ENCODE assay signal across 9 mouse cellular contexts in the genomic region with DNA sequence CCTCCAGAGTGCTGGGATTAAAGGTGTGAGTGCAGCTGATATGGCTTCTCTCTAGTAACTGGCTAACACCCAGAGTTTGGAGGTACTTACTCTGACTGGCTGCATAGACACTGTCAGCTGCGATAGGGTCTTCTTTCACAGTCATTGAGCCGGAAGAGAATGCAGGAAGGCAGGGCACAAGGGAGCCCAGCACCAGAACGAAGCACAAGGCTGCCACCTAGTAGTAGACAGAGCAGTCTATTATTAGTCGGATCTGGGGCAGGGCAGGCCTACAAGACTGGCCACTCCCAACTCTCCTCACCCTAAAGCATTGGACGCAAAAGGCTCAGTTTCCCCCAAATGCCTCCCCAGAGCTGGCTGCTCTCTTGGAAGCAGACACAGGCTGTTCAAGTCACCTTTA. TPM values are rescaled to one million over a fixed set of nuclear protein-coding genes. Genes with fewer than 3 reads are reported as not detected.
A peak's percentile ranks its signal among the peaks of the same experiment; 100 is the strongest.
DNase-seq lines count a peak whose midpoint lies in the region; ATAC-seq lines count a peak whose summit lies in the region.
"Had no signal": no experiment of that assay in that cellular context is flagged by ENCODE, and none has a peak within 500 bp of the region (broad histone marks: within the 10 kb centered on the region; RNA-seq: fewer than 3 reads in every experiment).

No protein-coding gene starts in this region.

- H3K4me1 ChIP-seq in hindbrain, embryonic 16.5 days (ENCODE audit: control insufficient read depth, insufficient read depth, low read depth, low read length): peaks cover 6% of the 10 kb centered on the region

- peak; percentile 53 for ATAC-seq in hindbrain, embryonic 16.5 days

- no peak overlapping the region for H3K4me2 ChIP-seq in hindbrain, embryonic 16.5 days (ENCODE audit: low read length)

- peaks cover 2% of the 10 kb centered on the region; the same call in 1 of the 2 replicates for H3K27me3 ChIP-seq in hindbrain, embryonic 16.5 days (replicated peaks; ENCODE audit: control insufficient read depth, insufficient read depth, low read length)

- WGBS in hindbrain, embryonic 16.5 days: 6% methylated on average over 5 of the region's 5 CpGs

- no peaks in the 10 kb centered on the region for H3K36me3 ChIP-seq in hindbrain, embryonic 16.5 days (ENCODE audit: control insufficient read depth, insufficient read depth, low read length)

- H3K4me3 ChIP-seq in hindbrain, embryonic 16.5 days (ENCODE audit: low read length): no peak overlapping the region

- H3K9ac ChIP-seq in hindbrain, embryonic 16.5 days (ENCODE audit: low read depth, low read length): no peak overlapping the region

- no peak overlapping the region for H3K27ac ChIP-seq in hindbrain, embryonic 16.5 days (ENCODE audit: low read depth, low read length)

- intact Hi-C loops in left cerebral cortex, postnatal 4 days (cut with DNase I): loop anchor here (5.0 kb wide), 1 partner anchor 71 kb away; no protein-coding TSS in a partner anchor
- intact Hi-C loops in left cerebral cortex, postnatal 10 days (cut with DNase I): loop anchor here (5.0 to 10.0 kb wide), 3 partner anchors 196 to 449 kb away; a partner anchor contains a TSS

- peak; percentile 24 to 65 for DNase-seq in adrenal gland, adult (ENCODE audit: inconsistent age in 2 of 2, low spot score in 1 of 2)
- DNase-seq in adrenal gland, adult 2 months: no peak
- DNase-seq in left cerebral cortex, postnatal 4 days: peak; percentile 58
- no peak for DNase-seq in left cerebral cortex, postnatal 10 days (ENCODE audit: extremely low spot score in 1 of 2, low spot score in 2 of 2)
- peak; percentile 55 to 56 for DNase-seq in lung, postnatal 4 days
- DNase-seq in c-Kit-positive CD71-positive TER-119-positive erythroid progenitor cells, embryonic 14.5 days (ENCODE audit: low spot score): no peak
- no peak for DNase-seq in layer of hippocampus, adult 11-12 months (ENCODE audit: low spot score)

- H3K9me3 ChIP-seq in hindbrain, embryonic 16.5 days (ENCODE audit: control insufficient read depth, low read length): no peaks in the 10 kb centered on the region

RNA-seq across cellular contexts. Expression of a gene that starts 10.4 kb away (rescaled TPM):
- 10 to 100 TPM; 37.8 to 57.6 TPM for total RNA-seq in adrenal gland, adult 2 months (2021)
- 108 and 122 TPM in 2 replicates for polyA plus RNA-seq in adrenal gland, adult 2 months (2012; rRNA removed)
- total RNA-seq in left cerebral cortex, postnatal 4 days (2021): 100 to 1,000 TPM; 134 to 158 TPM
- total RNA-seq in left cerebral cortex, postnatal 10 days (2021): 100 to 1,000 TPM; 251 to 255 TPM
- polyA plus RNA-seq in hindbrain, embryonic 16.5 days (2015; fragmentation: Nextera tagmentation; extraction: Ambion mirVana): 32.3 and 37.5 TPM in 2 replicates

RNA-seq across cellular contexts. Expression of a gene that starts 38.2 kb away (rescaled TPM):
- 10 to 100 TPM; 11.1 to 17.3 TPM for total RNA-seq in adrenal gland, adult 2 months (2021)
- 6.4 and 6.6 TPM in 2 replicates for polyA plus RNA-seq in adrenal gland, adult 2 months (2012; rRNA removed)
- 10 to 100 TPM; 10.3 to 12.4 TPM for total RNA-seq in left cerebral cortex, postnatal 4 days (2021)
- 1 to 10 TPM; 7.8 to 8.6 TPM for total RNA-seq in left cerebral cortex, postnatal 10 days (2021)
- 2.7 and 4.0 TPM in 2 replicates for polyA plus RNA-seq in hindbrain, embryonic 16.5 days (2015; fragmentation: Nextera tagmentation; extraction: Ambion mirVana)

RNA-seq across cellular contexts. Expression of a gene that starts 40.6 kb away (rescaled TPM):
- not detected for total RNA-seq in adrenal gland, adult 2 months (2021)
- polyA plus RNA-seq in adrenal gland, adult 2 months (2012; rRNA removed): not detected in 2 replicates
- not detected for total RNA-seq in left cerebral cortex, postnatal 4 days (2021)
- not detected for total RNA-seq in left cerebral cortex, postnatal 10 days (2021)
- 0.16 and 0.29 TPM in 2 replicates for polyA plus RNA-seq in hindbrain, embryonic 16.5 days (2015; fragmentation: Nextera tagmentation; extraction: Ambion mirVana)
- polyA plus RNA-seq: embryonic facial prominence, embryonic 11.5 days had no signal

RNA-seq across cellular contexts. Expression of a gene that starts 54.0 kb away (rescaled TPM):
- 1 to 10 TPM; 6.0 to 8.0 TPM for total RNA-seq in adrenal gland, adult 2 months (2021)
- 1.3 and 2.1 TPM in 2 replicates for polyA plus RNA-seq in adrenal gland, adult 2 months (2012; rRNA removed)
- 10 to 100 TPM; 40.6 to 45.4 TPM for total RNA-seq in left cerebral cortex, postnatal 4 days (2021)
- total RNA-seq in left cerebral cortex, postnatal 10 days (2021): 10 to 100 TPM; 24.6 to 26.0 TPM
- 160 and 182 TPM in 2 replicates for polyA plus RNA-seq in hindbrain, embryonic 16.5 days (2015; fragmentation: Nextera tagmentation; extraction: Ambion mirVana)

RNA-seq across cellular contexts. Expression of a gene that starts 59.0 kb away (rescaled TPM):
- total RNA-seq in adrenal gland, adult 2 months (2021): 1 to 10 TPM; 2.1 to 3.1 TPM
- polyA plus RNA-seq in adrenal gland, adult 2 months (2012; rRNA removed): 0.28 and 0.49 TPM in 2 replicates
- 10 to 100 TPM; 10.8 to 12.2 TPM for total RNA-seq in left cerebral cortex, postnatal 4 days (2021)
- 10 to 100 TPM; 29.6 to 33.0 TPM for total RNA-seq in left cerebral cortex, postnatal 10 days (2021)
- 1.5 TPM in 2 replicates for polyA plus RNA-seq in hindbrain, embryonic 16.5 days (2015; fragmentation: Nextera tagmentation; extraction: Ambion mirVana)

Comparison
In these comparisons a context has a peak if more than half of its experiments do, and no peak if none do; other contexts are left out.
1. DNase-seq: peak in adrenal gland, adult (2 of 2), left cerebral cortex, postnatal 4 days (single experiment) and lung, postnatal 4 days (2 of 2); none in adrenal gland, adult 2 months (single experiment), left cerebral cortex, postnatal 10 days (0 of 2), c-Kit-positive CD71-positive TER-119-positive erythroid progenitor cells, embryonic 14.5 days (single experiment) and layer of hippocampus, adult 11-12 months (single experiment).